Comparison of ENCODE assay signal across 25 mouse cellular contexts in genomic region chr4:120868988-120869387, GRCm38 (mm10). TPM values are rescaled to one million over a fixed set of nuclear protein-coding genes. Genes with fewer than 3 reads are reported as not detected.
"Had no signal": no experiment of that assay in that cellular context is flagged by ENCODE, and none has a peak within 500 bp of the region (broad histone marks: within the 10 kb centered on the region; RNA-seq: fewer than 3 reads in every experiment).

No protein-coding gene starts in this region.

- H3K4me3 ChIP-seq: gastrocnemius, adult 2 months; heart, embryonic 10.5 days; heart, embryonic 12.5 days; hindbrain, embryonic 10.5 days; hindbrain, embryonic 12.5 days; intestine, embryonic 15.5 days; layer of hippocampus, adult 2 months; limb, embryonic 13.5 days; limb, embryonic 15.5 days; liver, embryonic 12.5 days had no signal

- DNase-seq: gastrocnemius, adult 2 months; gastrocnemius, postnatal 10 days; gastrocnemius, postnatal 25 days; heart, adult 18-20 months; heart, postnatal 10 days; heart, postnatal 4 days; kidney, adult 18-20 months; kidney, adult 8-10 months; kidney, postnatal 10 days; kidney, postnatal 25 days; kidney, postnatal 4 days; layer of hippocampus, postnatal 36 days; lung, adult 18-20 months had no signal

- H3K27ac ChIP-seq: gastrocnemius, adult 2 months; heart, embryonic 10.5 days; hindbrain, embryonic 12.5 days; hindbrain, embryonic 14.5 days; intestine, embryonic 15.5 days; layer of hippocampus, adult 2 months; limb, embryonic 13.5 days; limb, embryonic 15.5 days; liver, embryonic 12.5 days; liver, embryonic 14.5 days had no signal

RNA-seq across cellular contexts. Expression of gene Rims3, which starts 14.4 kb away (rescaled TPM):
- total RNA-seq: granulocyte monocyte progenitor cell, adult 5-6 weeks had no signal
